Comparison of ENCODE assay signal across 10 mouse cellular contexts in genomic region chr2:68756793-68757192, GRCm38 (mm10).
DNase-seq lines count a peak whose midpoint lies in the region; ATAC-seq and TF ChIP-seq lines count a peak whose summit lies in the region.
"Had no signal": no experiment of that assay in that cellular context is flagged by ENCODE, and none has a peak within 500 bp of the region (broad histone marks: within the 10 kb centered on the region; RNA-seq: fewer than 3 reads in every experiment).

No protein-coding gene starts in this region.

- H3K27ac ChIP-seq in ES-E14 (ENCODE audit: insufficient read depth, low read depth, low read length, poor library complexity, severe bottlenecking): no peak overlapping the region
- no peak overlapping the region for H3K27ac ChIP-seq in embryonic facial prominence, embryonic 10.5 days (replicated peaks)
- no peak overlapping the region for H3K27ac ChIP-seq in hindbrain, embryonic 15.5 days (replicated peaks)
- H3K27ac ChIP-seq in midbrain, embryonic 14.5 days (replicated peaks; ENCODE audit: low read depth, low read length): no peak overlapping the region
- H3K27ac ChIP-seq: macrophage had no signal

- ATAC-seq in hindbrain, embryonic 15.5 days (ENCODE audit: low FRiP score, low read depth): peak; percentile 80; the same call in 1 of the 2 replicates
- peak; percentile 64; the same call in 1 of the 2 replicates for ATAC-seq in midbrain, embryonic 14.5 days (ENCODE audit: low FRiP score, low TSS enrichment)

- H3K36me3 ChIP-seq in ES-E14 (ENCODE audit: control insufficient read depth, insufficient read depth, low read length, poor library complexity, severe bottlenecking): no peaks in the 10 kb centered on the region
- H3K36me3 ChIP-seq in embryonic facial prominence, embryonic 10.5 days (replicated peaks): no peaks in the 10 kb centered on the region
- H3K36me3 ChIP-seq in hindbrain, embryonic 15.5 days: no peaks in the 10 kb centered on the region
- no peaks in the 10 kb centered on the region for H3K36me3 ChIP-seq in midbrain, embryonic 14.5 days (ENCODE audit: control insufficient read depth, insufficient read depth, low read length)

- no peaks in the 10 kb centered on the region for H3K4me1 ChIP-seq in ES-E14 (ENCODE audit: control insufficient read depth in 2 of 2, insufficient read depth in 2 of 2, low read length in 2 of 2, poor library complexity in 1 of 2)
- no peaks in the 10 kb centered on the region for H3K4me1 ChIP-seq in embryonic facial prominence, embryonic 10.5 days
- H3K4me1 ChIP-seq in hindbrain, embryonic 15.5 days (replicated peaks): no peaks in the 10 kb centered on the region
- no peaks in the 10 kb centered on the region for H3K4me1 ChIP-seq in midbrain, embryonic 14.5 days (ENCODE audit: control insufficient read depth, insufficient read depth, low read length)

- no peaks in the 10 kb centered on the region for H3K27me3 ChIP-seq in embryonic facial prominence, embryonic 10.5 days (replicated peaks; ENCODE audit: low read depth, poor library complexity, severe bottlenecking)
- H3K27me3 ChIP-seq in hindbrain, embryonic 15.5 days: no peaks in the 10 kb centered on the region
- no peaks in the 10 kb centered on the region for H3K27me3 ChIP-seq in midbrain, embryonic 14.5 days (ENCODE audit: control insufficient read depth, insufficient read depth, low read length)

- WGBS in embryonic facial prominence, embryonic 10.5 days: 24% methylated on average over 6 of the region's 6 CpGs
- WGBS in hindbrain, embryonic 15.5 days: 20% methylated on average over 6 of the region's 6 CpGs
- 26% methylated on average over 6 of the region's 6 CpGs for WGBS in midbrain, embryonic 14.5 days

- in situ Hi-C loops in ES-E14 (cut with MboI; ENCODE audit: low sequenced_read_pairs in 2 of 2, unreplicated experiment in 2 of 2): loop anchor here in 1 of 2 experiments (5.0 kb wide), 1 partner anchor 189 kb away; no protein-coding TSS in a partner anchor

- peak; percentile 47 for DNase-seq in ES-E14 (ENCODE audit: low read depth, low spot score)
- peak; percentile 23 for DNase-seq in adrenal gland, adult 8-10 months
- DNase-seq in embryonic facial prominence, embryonic 10.5 days (ENCODE audit: low spot score): peak; percentile 49
- peak; percentile 36 to 56 for DNase-seq in layer of hippocampus, postnatal 14 days (ENCODE audit: low spot score in 2 of 2)
- DNase-seq in midbrain, embryonic 14.5 days: peak; percentile 79
- no peak for DNase-seq in thymus, postnatal 0 days (ENCODE audit: low spot score)
- no peak for DNase-seq in gastrocnemius, adult 8-10 months (ENCODE audit: low spot score in 2 of 2)

- H3K4me3 ChIP-seq in ES-E14 (ENCODE audit: insufficient read depth in 1 of 2, low read depth in 1 of 2, low read length in 2 of 2, poor library complexity in 1 of 2, severe bottlenecking in 1 of 2): no peak overlapping the region
- H3K4me3 ChIP-seq in embryonic facial prominence, embryonic 10.5 days: no peak overlapping the region
- H3K4me3 ChIP-seq in hindbrain, embryonic 15.5 days: no peak overlapping the region
- H3K4me3 ChIP-seq in midbrain, embryonic 14.5 days (replicated peaks; ENCODE audit: low read depth, low read length): no peak overlapping the region
- H3K4me3 ChIP-seq: erythroblast, embryonic 14.5 days had no signal

- H3K9ac ChIP-seq in ES-E14 (ENCODE audit: insufficient read depth, low read depth, low read length, poor library complexity, severe bottlenecking): no peak overlapping the region
- H3K9ac ChIP-seq in hindbrain, embryonic 15.5 days: no peak overlapping the region
- H3K9ac ChIP-seq in midbrain, embryonic 14.5 days (replicated peaks; ENCODE audit: low read length): no peak overlapping the region

- H3K9me3 ChIP-seq in ES-E14 (ENCODE audit: control insufficient read depth, insufficient read depth, low read depth, low read length): no peaks in the 10 kb centered on the region
- H3K9me3 ChIP-seq in embryonic facial prominence, embryonic 10.5 days: no peaks in the 10 kb centered on the region
- H3K9me3 ChIP-seq in hindbrain, embryonic 15.5 days: no peaks in the 10 kb centered on the region
- no peaks in the 10 kb centered on the region for H3K9me3 ChIP-seq in midbrain, embryonic 14.5 days (ENCODE audit: control insufficient read depth, low read length)

- no peak overlapping the region for H3K4me2 ChIP-seq in hindbrain, embryonic 15.5 days
- H3K4me2 ChIP-seq in midbrain, embryonic 14.5 days (ENCODE audit: low read length): no peak overlapping the region

TF ChIP-seq in ES-E14, 5 proteins besides CTCF, POLR2A, EP300 and RAD21:
- no peak for TF ChIP-seq MAFK (IDR thresholded peaks at IDR 0.05; ENCODE audit: insufficient read depth, low read depth, low read length)
- TF ChIP-seq ZC3H11A (IDR thresholded peaks at IDR 0.05; ENCODE audit: borderline replicate concordance, low read depth, low read length): peak; percentile 87

Comparison
In these comparisons a context has a peak if more than half of its experiments do, and no peak if none do; other contexts are left out.
1. DNase-seq: peak in ES-E14 (single experiment), adrenal gland, adult 8-10 months (single experiment), embryonic facial prominence, embryonic 10.5 days (single experiment), layer of hippocampus, postnatal 14 days (2 of 2) and midbrain, embryonic 14.5 days (single experiment); none in thymus, postnatal 0 days (single experiment) and gastrocnemius, adult 8-10 months (0 of 2).